Mouse (Mus musculus) forebrain, embryonic 11.5 days (tissue): ENCODE measurements around the gene Rarg. TPM values are rescaled to one million over a fixed set of nuclear protein-coding genes. Genes with fewer than 3 reads are reported as not detected.
A peak's percentile ranks its signal among the peaks of the same experiment; 100 is the strongest.

Source experiments
- ATAC-seq: fragments of 200-750 bp; cut with Nextera tagmentation; replicated peaks from 2 replicates; pipeline ENCODE4 v1.8.0; 2017; ENCODE audit warnings: moderate TSS enrichment; ENCODE audit not compliant: low FRiP score
- DNase-seq: peaks from one replicate; pipeline ENCODE4 v3.0.0-alpha.2; 2017; ENCODE audit warnings: low spot score
- H3K27ac ChIP-seq: fragments of 300-500 bp; sonication (generic); 2 replicates; pipeline ENCODE4 v1.5.1; 2014; ENCODE audit warnings: low read depth, low read length
- H3K27me3 ChIP-seq: fragments of 300-500 bp; sonication (generic); 2 replicates; pipeline ENCODE4 v1.6.1; 2014; ENCODE audit warnings: mild to moderate bottlenecking, low read length, mixed read lengths; ENCODE audit not compliant: control insufficient read depth, insufficient read depth
- H3K36me3 ChIP-seq: fragments of 300-500 bp; sonication (generic); 2 replicates; pipeline ENCODE4 v1.6.1; 2014; ENCODE audit warnings: mild to moderate bottlenecking, low read length, moderate library complexity, mixed read lengths; ENCODE audit not compliant: control insufficient read depth, insufficient read depth
- H3K4me1 ChIP-seq: fragments of 300-500 bp; sonication (generic); replicated peaks from 2 replicates; pipeline ENCODE4 v1.6.1; 2014; ENCODE audit warnings: low read length, mixed read lengths; ENCODE audit not compliant: control insufficient read depth, insufficient read depth
- H3K4me2 ChIP-seq: fragments of 300-500 bp; sonication (generic); 2 replicates; pipeline ENCODE4 v1.6.1; 2014; ENCODE audit warnings: low read depth, mild to moderate bottlenecking, low read length, moderate library complexity, mixed read lengths; ENCODE audit not compliant: severe bottlenecking
- H3K4me3 ChIP-seq: fragments of 300-500 bp; sonication (generic); 2 replicates; pipeline ENCODE4 v1.5.1; 2014; ENCODE audit warnings: low read depth, low read length
- H3K9ac ChIP-seq: fragments of 300-500 bp; sonication (generic); 2 replicates; pipeline ENCODE4 v1.6.1; 2014; ENCODE audit warnings: low read length
- H3K9me3 ChIP-seq: fragments of 300-500 bp; sonication (generic); 2 replicates; pipeline ENCODE4 v1.6.1; 2016; ENCODE audit warnings: low read length, mixed read lengths; ENCODE audit not compliant: control insufficient read depth
- WGBS: fragments of 180-500 bp; shearing (Covaris S2); extraction: QIAGEN DNeasy Blood & Tissue Kit; methylation state at CpG from one replicate; pipeline ENCODE4 v1.1.7; 2014; 5-methylcytosine and 5-hydroxymethylcytosine counted together
- polyA plus RNA-seq: library from polyadenylated mRNA; unstranded; fragments of >200 nt; fragmentation: Nextera tagmentation; extraction: Ambion mirVana; gene quantifications from 2 replicates; pipeline ENCODE4 v1.2.1, GENCODE M21; 2014

The Rarg gene
- polyA plus RNA-seq, 1 experiment from 2014 or later, result 19.7 TPM

DNA sequence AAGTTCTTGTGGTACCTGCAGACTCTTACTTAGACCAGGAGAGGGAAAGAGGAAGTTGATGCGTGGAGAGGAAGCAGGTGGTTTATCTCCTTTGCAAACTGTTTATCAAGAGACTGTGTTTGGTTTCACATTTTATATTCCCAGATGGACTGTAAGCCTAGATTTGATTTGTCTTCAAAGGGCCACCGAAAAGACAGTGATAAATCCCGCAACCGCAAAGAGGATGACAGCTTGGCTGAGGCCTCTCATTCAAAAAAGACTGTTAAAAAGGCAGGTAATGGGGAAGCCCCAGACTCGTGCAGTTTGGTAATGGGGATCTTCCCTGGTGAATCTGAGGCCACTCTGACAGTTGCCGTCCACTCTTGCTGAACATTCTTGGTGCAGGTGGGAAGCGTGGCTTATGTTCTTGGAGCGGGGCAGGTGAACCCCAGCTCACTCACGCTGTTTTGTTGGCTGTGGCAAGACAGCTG, 49.2 kb downstream of the Rarg start:
- DNase-seq (no peak), ATAC-seq (no peak)
- H3K4me3 ChIP-seq, result no peak overlapping the region
- H3K4me1 ChIP-seq, result peaks cover 10% of the 10 kb centered on the region
- H3K27ac ChIP-seq, result no peak overlapping the region
- H3K9me3 ChIP-seq, result no peaks in the 10 kb centered on the region
- 93% methylated on average over 9 of the region's 9 CpGs for WGBS
- H3K9ac ChIP-seq, result no peak overlapping the region
- H3K4me2 ChIP-seq, result no peak overlapping the region
- H3K36me3 ChIP-seq, result peaks cover 9% of the 10 kb centered on the region; the same call in 1 of the 2 replicates
- no peaks in the 10 kb centered on the region for H3K27me3 ChIP-seq

DNA sequence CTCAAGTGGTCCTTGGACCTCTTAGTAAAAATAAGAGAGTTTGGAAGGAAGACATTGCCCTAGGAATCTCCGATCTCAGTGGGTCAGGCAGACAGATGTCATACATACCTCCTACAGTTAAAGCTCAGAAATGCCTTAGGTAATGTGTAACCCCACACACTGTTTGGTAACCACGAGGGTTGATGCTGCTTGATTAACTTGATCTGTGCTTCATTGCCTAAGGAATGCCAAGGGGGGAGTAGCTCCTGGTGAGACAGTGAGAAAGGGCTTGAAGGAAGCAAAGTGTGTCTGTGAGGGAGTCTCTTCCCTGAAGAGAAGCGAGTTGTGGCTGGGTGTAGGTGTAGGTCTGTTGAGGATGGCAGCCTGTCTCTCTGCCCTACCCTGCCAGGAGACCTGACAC, 50.0 kb downstream of the Rarg start:
- Histone ChIP-seq H3K36me3 (peaks cover 7% of the 10 kb centered on the region; the same call in 1 of the 2 replicates), H3K9me3 (no peaks in the 10 kb centered on the region), H3K27me3 (no peaks in the 10 kb centered on the region), H3K9ac (no peak overlapping the region), H3K4me3 (no peak overlapping the region), H3K4me1 (peaks cover 13% of the 10 kb centered on the region), H3K4me2 (no peak overlapping the region), H3K27ac (no peak overlapping the region)
- DNase-seq, result no peak
- no peak for ATAC-seq
- 82% methylated on average over 3 of the region's 3 CpGs for WGBS

DNA sequence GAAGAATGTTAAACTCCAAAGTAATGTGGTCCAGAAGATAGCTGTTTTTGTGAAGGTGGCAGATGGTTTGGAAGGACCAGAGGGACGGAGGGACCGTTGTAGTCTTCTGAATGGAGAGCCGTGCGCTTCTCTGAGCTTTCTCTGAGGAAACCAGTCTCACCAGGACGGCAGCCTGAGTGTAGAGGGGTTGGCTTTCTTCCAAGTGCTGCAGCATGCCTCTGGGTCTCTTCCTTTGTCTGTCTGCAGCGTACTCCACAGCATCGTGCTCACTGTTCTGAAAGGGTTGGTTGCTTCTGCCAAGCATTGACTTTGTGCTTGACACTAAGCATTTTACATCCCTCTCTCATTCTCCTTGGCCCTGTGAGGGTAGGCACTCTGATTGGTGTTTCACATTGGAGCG, 51.5 kb downstream of the Rarg start:
- Histone ChIP-seq H3K27me3 (no peaks in the 10 kb centered on the region), H3K4me3 (peak overlapping the region; percentile 13), H3K27ac (peak overlapping the region; percentile 61), H3K9me3 (no peaks in the 10 kb centered on the region), H3K36me3 (peaks cover 7% of the 10 kb centered on the region; the same call in 1 of the 2 replicates), H3K4me2 (peak overlapping the region; percentile 85; the same call in 1 of the 2 replicates), H3K4me1 (peaks cover 13% of the 10 kb centered on the region), H3K9ac (peak overlapping the region; percentile 43)
- WGBS, result 74% methylated on average over 8 of the region's 8 CpGs
- DNase-seq (peak; percentile 56), ATAC-seq (no peak)

DNA sequence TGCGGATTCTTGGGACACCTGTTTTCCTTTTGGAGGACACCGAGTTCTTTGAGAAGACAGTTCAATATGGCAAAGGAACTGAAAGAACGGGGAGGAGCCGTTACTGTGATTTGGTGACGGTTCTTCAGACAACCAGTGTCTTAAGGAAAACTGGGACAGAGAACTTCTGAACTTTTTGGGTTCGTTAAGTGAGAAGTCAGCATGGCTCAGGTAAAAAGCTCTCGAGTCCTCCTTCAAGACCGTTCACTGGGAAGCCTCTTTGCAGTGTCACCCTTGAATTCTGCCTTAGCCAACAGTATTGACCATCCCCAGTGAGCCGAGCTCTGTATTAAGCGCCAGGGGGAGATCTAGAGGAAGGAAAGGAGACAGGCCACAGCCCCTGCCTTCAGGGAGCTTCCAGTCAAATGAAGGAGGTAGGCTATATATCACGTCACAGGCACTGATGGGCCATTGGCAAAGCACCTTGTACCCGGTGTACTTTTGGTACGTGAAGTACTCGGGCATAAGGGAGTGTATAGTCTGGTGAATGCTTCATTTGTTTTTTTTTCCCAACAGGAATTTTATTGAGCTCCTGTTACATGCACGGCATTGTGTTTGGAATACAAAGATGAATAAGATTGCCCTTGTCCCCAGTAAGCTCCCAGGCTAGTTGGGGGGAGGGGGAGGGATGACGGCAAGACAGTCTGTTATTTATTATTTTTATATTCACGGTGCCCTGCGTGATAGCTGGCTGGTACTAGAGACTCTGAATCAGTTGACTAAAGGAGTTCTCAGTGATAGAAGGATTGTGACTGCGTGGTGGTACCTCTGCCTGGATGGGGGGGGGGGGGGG, 52.4 kb downstream of the Rarg start, which contains the start of gene Csad:
Gene Csad (minus strand): TSS at position 51 of the 832 bp plus-strand sequence.
- peak within 1 kb of the TSS; percentile 85 for H3K4me2 ChIP-seq
- no peaks in the 10 kb centered on the region for H3K27me3 ChIP-seq
- peaks cover 13% of the 10 kb centered on the region for H3K4me1 ChIP-seq
- peak within 1 kb of the TSS; percentile 95 for H3K27ac ChIP-seq
- no peaks in the 10 kb centered on the region for H3K9me3 ChIP-seq
- H3K9ac ChIP-seq, result peak within 1 kb of the TSS; percentile 86
- no peak for ATAC-seq
- WGBS, result 66% methylated on average over 19 of the region's 19 CpGs
- peaks cover 7% of the 10 kb centered on the region; the same call in 1 of the 2 replicates for H3K36me3 ChIP-seq
- H3K4me3 ChIP-seq, result peak within 1 kb of the TSS; percentile 92
- DNase-seq, result peak; percentile 47

DNA sequence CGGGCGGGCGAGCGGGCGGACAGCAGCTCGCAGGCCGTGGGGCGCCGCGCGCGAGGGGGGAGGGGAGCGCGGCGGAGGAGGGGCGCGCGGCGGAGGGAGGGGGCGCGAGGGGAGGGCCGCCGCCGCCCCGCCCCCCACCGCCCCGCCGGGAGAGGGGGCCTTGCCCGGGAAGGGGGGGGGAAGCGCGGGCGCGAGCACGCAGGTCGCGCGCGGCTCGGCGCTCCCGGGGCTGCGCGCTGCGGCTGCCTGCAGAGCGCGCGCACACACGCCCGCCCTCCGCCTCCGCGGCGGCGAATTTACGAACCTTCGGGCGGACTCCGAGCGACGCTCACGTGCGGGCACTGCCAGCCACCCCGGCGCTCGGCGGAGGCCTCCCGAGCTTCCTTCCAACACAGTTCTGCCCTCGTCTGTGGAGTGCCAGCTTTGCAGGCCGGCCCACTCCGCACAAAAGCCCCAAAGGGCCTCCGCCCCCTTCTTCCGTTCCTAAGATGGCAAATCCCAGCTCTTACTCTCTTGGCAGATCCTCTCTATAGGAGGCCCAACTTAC, 53.4 kb downstream of the Rarg start:
- peaks cover 5% of the 10 kb centered on the region; the same call in 1 of the 2 replicates for H3K36me3 ChIP-seq

DNA sequence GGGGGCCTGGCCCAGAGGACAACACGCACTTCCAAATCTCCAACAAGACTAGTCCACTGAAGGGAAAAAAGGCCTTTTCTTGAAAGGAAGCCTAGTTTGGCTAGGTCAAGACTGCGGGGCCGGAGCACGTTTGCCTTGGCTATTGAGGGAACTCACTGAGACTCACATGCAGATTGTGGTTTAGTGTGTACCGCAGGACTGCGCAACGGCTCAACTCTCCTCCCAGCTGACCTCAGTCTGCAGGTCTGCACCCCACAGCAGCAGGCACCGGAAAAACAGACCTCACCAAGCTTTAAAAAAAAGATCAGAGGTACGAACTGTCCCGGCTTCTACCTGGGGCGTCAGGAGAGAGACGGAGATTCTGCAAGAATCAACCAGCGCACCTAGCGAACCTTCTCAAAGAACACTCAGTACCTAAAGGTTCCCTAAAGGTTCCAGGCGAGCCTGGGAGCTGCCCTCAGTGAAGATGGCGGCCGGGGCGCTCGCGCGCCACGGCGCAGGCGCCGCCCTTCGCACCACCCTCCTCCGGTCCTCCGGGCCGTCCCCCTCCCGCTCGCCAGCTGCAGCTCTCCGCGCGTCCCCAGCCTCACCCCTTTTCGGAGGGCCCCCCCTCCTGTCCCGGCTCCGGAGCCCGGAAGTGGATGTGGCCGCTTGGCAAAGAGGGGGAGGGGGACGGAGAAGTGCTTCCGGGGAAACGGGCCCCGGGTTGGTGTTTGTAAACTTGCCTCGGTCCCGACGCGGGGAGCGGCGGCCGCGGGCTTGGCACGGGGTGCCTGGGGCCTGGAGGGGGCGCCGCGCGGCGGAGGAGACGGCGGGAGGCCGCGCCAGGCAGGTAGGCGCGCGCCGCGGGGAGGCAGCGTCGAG, 54.1 kb downstream of the Rarg start, which contains the start of gene Zfp740:
Gene Zfp740 (plus strand): TSS at position 279 of the 864 bp plus-strand sequence.
- ATAC-seq (peak; percentile 96), DNase-seq (peak; percentile 99)
- peak within 1 kb of the TSS; percentile 92 for H3K4me3 ChIP-seq
- H3K27ac ChIP-seq, result peak within 1 kb of the TSS; percentile 95
- no peaks in the 10 kb centered on the region for H3K27me3 ChIP-seq
- H3K9me3 ChIP-seq, result no peaks in the 10 kb centered on the region
- peaks cover 13% of the 10 kb centered on the region for H3K4me1 ChIP-seq
- peak within 1 kb of the TSS; percentile 86 for H3K9ac ChIP-seq
- H3K36me3 ChIP-seq, result peaks cover under 1% of the 10 kb centered on the region; the same call in 1 of the 2 replicates
- under 1% methylated on average over 66 of the region's 68 CpGs for WGBS
- peak within 1 kb of the TSS; percentile 85 for H3K4me2 ChIP-seq

More for the DNA sequence above, 53.4 kb downstream of the Rarg start:
- H3K27me3 ChIP-seq, result no peaks in the 10 kb centered on the region
- ATAC-seq (peak; percentile 55), DNase-seq (peak; percentile 87)
- peaks cover 13% of the 10 kb centered on the region for H3K4me1 ChIP-seq
- H3K27ac ChIP-seq, result peak overlapping the region; percentile 95
- peak overlapping the region; percentile 92 for H3K4me3 ChIP-seq
- peak overlapping the region; percentile 85 for H3K4me2 ChIP-seq
- H3K9ac ChIP-seq, result peak overlapping the region; percentile 86
- 0% methylated on average over 36 of the region's 72 CpGs for WGBS
- no peaks in the 10 kb centered on the region for H3K9me3 ChIP-seq

DNA sequence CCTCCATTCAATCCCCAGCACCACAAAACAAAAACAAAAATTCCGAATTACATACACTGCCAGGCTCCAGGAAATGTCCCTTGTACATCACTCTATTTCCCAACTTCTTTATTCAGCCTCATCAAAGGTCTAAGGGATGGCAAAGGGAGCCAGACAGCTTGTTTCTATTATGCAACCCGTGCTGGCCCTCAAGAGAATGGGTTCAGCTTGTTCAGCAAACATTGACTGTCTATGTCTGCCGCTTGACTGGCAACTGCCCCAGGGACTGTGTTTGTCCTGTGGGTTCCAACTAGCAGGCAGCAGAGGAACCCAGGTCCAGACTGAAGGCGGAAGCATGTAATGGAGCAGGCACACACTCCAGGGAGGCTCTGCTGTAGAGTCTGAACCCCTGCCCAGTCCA, 58.5 kb downstream of the Rarg start:
- 80% methylated on average over 4 of the region's 4 CpGs for WGBS
- H3K4me3 ChIP-seq, result no peak overlapping the region
- peaks cover 3% of the 10 kb centered on the region; the same call in 1 of the 2 replicates for H3K4me1 ChIP-seq
- no peak overlapping the region for H3K4me2 ChIP-seq
- H3K9ac ChIP-seq, result no peak overlapping the region
- no peak for DNase-seq
- no peaks in the 10 kb centered on the region for H3K36me3 ChIP-seq
- ATAC-seq, result no peak
- no peaks in the 10 kb centered on the region for H3K9me3 ChIP-seq
- no peaks in the 10 kb centered on the region for H3K27me3 ChIP-seq
- H3K27ac ChIP-seq, result no peak overlapping the region

DNA sequence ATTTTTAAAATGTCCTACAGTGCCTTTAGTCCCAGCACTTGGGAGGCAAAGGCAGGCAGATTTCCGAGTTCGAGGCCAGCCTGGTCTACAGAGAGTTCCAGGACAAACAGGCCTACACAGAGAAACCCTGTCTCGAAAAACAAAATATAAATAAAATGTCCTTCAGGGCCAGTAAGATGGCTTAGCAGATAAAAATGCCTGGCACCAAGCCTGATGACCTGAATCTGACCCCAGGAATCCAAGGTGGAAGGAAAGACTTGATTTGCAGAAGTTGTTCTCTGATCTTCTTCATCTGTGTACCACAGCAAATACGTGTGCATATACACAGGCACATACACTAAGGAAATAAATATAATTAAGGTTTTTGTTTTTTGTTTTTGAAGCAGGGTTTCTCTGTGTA, 61.9 kb downstream of the Rarg start:
- no peaks in the 10 kb centered on the region for H3K4me1 ChIP-seq
- H3K9ac ChIP-seq, result no peak overlapping the region
- no peak overlapping the region for H3K4me2 ChIP-seq
- H3K27ac ChIP-seq, result no peak overlapping the region
- no peak overlapping the region for H3K4me3 ChIP-seq
- DNase-seq (no peak), ATAC-seq (no peak)
- no peaks in the 10 kb centered on the region for H3K36me3 ChIP-seq
- H3K27me3 ChIP-seq, result no peaks in the 10 kb centered on the region
- WGBS, result 81% methylated on average over 4 of the region's 4 CpGs
- no peaks in the 10 kb centered on the region for H3K9me3 ChIP-seq
